Mouse (Mus musculus) CD4-positive helper T cell, adult 2 months (primary cell): ENCODE measurements around the gene Cldnd2.
A peak's percentile ranks its signal among the peaks of the same experiment; 100 is the strongest.
"Not testable (repeated sequence)": the region's sequence is repeated elsewhere in the genome, so short reads cannot be mapped to it uniquely, and the experiment has no call there.

Source experiments
- DNase-seq: peaks from one replicate; pipeline ENCODE4 v3.0.0-alpha.2; 2012; ENCODE audit warnings: low read depth, missing footprints, low spot score

Cldnd2 gene

GRCm38 (mm10) chr7:43440482-43440881 is at the start of gene Cldnd2:
TSS of gene Cldnd2 (plus strand) at chr7:43440782.
- DNase-seq, result no peak

- DNase-seq, result no peak
These were observed 48.0 kb upstream of the Cldnd2 start for GRCm38 (mm10) chr7:43392349-43393121.

GRCm38 (mm10) chr7:43399501-43399900 is 41.1 kb upstream of the Cldnd2 start:
- DNase-seq, result no peak

GRCm38 (mm10) chr7:43402718-43403117 is 37.9 kb upstream of the Cldnd2 start:
- no peak for DNase-seq

GRCm38 (mm10) chr7:43407573-43407972 is 33.0 kb upstream of the Cldnd2 start:
- no peak for DNase-seq

- DNase-seq, result no peak
These were observed 32.4 kb upstream of the Cldnd2 start, which contains the start of gene Siglecg for GRCm38 (mm10) chr7:43408131-43408553. TSS of gene Siglecg (plus strand) at chr7:43408204.

- DNase-seq, result no peak
These were observed 31.5 kb upstream of the Cldnd2 start for GRCm38 (mm10) chr7:43409084-43409483.

GRCm38 (mm10) chr7:43411724-43412123 is 28.9 kb upstream of the Cldnd2 start:
- DNase-seq, result not testable (repeated sequence)

GRCm38 (mm10) chr7:43417298-43417697 is 23.3 kb upstream of the Cldnd2 start:
- DNase-seq, result no peak

GRCm38 (mm10) chr7:43422995-43423617 is 17.5 kb upstream of the Cldnd2 start:
- peak; percentile 83 for DNase-seq

- DNase-seq, result peak; percentile 28
These were observed 16.5 kb upstream of the Cldnd2 start for GRCm38 (mm10) chr7:43423991-43424625.

- no peak for DNase-seq
These were observed 13.2 kb upstream of the Cldnd2 start, which contains the start of gene Lim2 for GRCm38 (mm10) chr7:43427406-43427805. TSS of gene Lim2 (plus strand) at chr7:43427670.

- no peak for DNase-seq
These were observed 11.1 kb upstream of the Cldnd2 start for GRCm38 (mm10) chr7:43429500-43429899.

- DNase-seq, result no peak
These were observed 7.7 kb upstream of the Cldnd2 start for GRCm38 (mm10) chr7:43432891-43433290.

- DNase-seq, result no peak
These were observed 5.9 kb upstream of the Cldnd2 start for GRCm38 (mm10) chr7:43434676-43435075.

- peak; percentile 67 for DNase-seq
These were observed 4.0 kb upstream of the Cldnd2 start, which contains the start of gene Nkg7 for GRCm38 (mm10) chr7:43436341-43437255. TSS of gene Nkg7 (plus strand) at chr7:43437073.

- DNase-seq, result peak; percentile 79
These were observed 2.0 kb upstream of the Cldnd2 start for GRCm38 (mm10) chr7:43438611-43439010.

- no peak for DNase-seq
These were observed 489 bp downstream of the Cldnd2 start for GRCm38 (mm10) chr7:43441071-43441470.

GRCm38 (mm10) chr7:43442684-43443083 is 2.1 kb downstream of the Cldnd2 start:
- peak; percentile 25 for DNase-seq

- peak; percentile 84 for DNase-seq
These were observed 2.7 kb downstream of the Cldnd2 start for GRCm38 (mm10) chr7:43443126-43443916.
